Mouse (Mus musculus): ENCODE measurements around the gene Optn. TPM values are rescaled to one million over a fixed set of nuclear protein-coding genes. Genes with fewer than 3 reads are reported as not detected.

The Optn gene
- polyA plus RNA-seq, 1 experiment from 2014 or later: 7.1 TPM

GRCm38 (mm10) chr2:5047016-5047415, 16.8 kb downstream of the Optn start:
- no peaks in the 10 kb centered on the region for H3K9me3 ChIP-seq (replicated peaks)
- WGBS: 82% methylated on average over 2 of the region's 2 CpGs
- no peak for DNase-seq (ENCODE audit: low spot score)
- H3K36me3 ChIP-seq: peaks cover 5% of the 10 kb centered on the region; the same call in 1 of the 2 replicates
- H3K4me3 ChIP-seq: no peak overlapping the region
- H3K27me3 ChIP-seq (ENCODE audit: low read depth, poor library complexity, severe bottlenecking): no peaks in the 10 kb centered on the region
- H3K27ac ChIP-seq: no peak overlapping the region
- peaks cover 47% of the 10 kb centered on the region for H3K4me1 ChIP-seq

- Histone ChIP-seq H3K4me3 (peak overlapping the region; percentile 25), H3K27ac (peak overlapping the region; percentile 78), H3K9me3 (replicated peaks) (no peaks in the 10 kb centered on the region), H3K4me1 (peaks cover 47% of the 10 kb centered on the region), H3K27me3 (ENCODE audit: low read depth, poor library complexity, severe bottlenecking) (no peaks in the 10 kb centered on the region), H3K36me3 (0 out of 2 replicates have a peak, but pooled peaks cover 3% of the 10 kb centered on the region)
- 14% methylated on average over 13 of the region's 13 CpGs for WGBS
- peak; percentile 82 for DNase-seq (ENCODE audit: low spot score)
Observed at GRCm38 (mm10) chr2:5045269-5045965, 18.4 kb downstream of the Optn start.

- H3K4me3 ChIP-seq: no peak overlapping the region
- DNase-seq (ENCODE audit: low spot score): no peak
- H3K4me1 ChIP-seq: peaks cover 43% of the 10 kb centered on the region
- peak overlapping the region; percentile 46 for H3K27ac ChIP-seq
- H3K9me3 ChIP-seq (replicated peaks): no peaks in the 10 kb centered on the region
- H3K27me3 ChIP-seq (ENCODE audit: low read depth, poor library complexity, severe bottlenecking): no peaks in the 10 kb centered on the region
- 23% methylated on average over 3 of the region's 3 CpGs for WGBS
- 0 out of 2 replicates have a peak, but pooled peaks cover 3% of the 10 kb centered on the region for H3K36me3 ChIP-seq
Observed at GRCm38 (mm10) chr2:5044321-5044720, 19.5 kb downstream of the Optn start.

- Histone ChIP-seq H3K9me3 (replicated peaks) (no peaks in the 10 kb centered on the region), H3K27ac (no peak overlapping the region), H3K27me3 (ENCODE audit: low read depth, poor library complexity, severe bottlenecking) (no peaks in the 10 kb centered on the region), H3K4me3 (no peak overlapping the region), H3K36me3 (0 out of 2 replicates have a peak, but pooled peaks cover under 1% of the 10 kb centered on the region), H3K4me1 (peaks cover 43% of the 10 kb centered on the region)
- DNase-seq (ENCODE audit: low spot score): no peak
- 83% methylated on average over 2 of the region's 2 CpGs for WGBS
Observed at GRCm38 (mm10) chr2:5043476-5043761, 20.4 kb downstream of the Optn start.

- no peak for DNase-seq (ENCODE audit: low spot score)
- no peak overlapping the region for H3K27ac ChIP-seq
- H3K27me3 ChIP-seq (ENCODE audit: low read depth, poor library complexity, severe bottlenecking): no peaks in the 10 kb centered on the region
- H3K9me3 ChIP-seq (replicated peaks): no peaks in the 10 kb centered on the region
- H3K36me3 ChIP-seq: no peaks in the 10 kb centered on the region
- H3K4me1 ChIP-seq: peaks cover 43% of the 10 kb centered on the region
- H3K4me3 ChIP-seq: no peak overlapping the region
- 74% methylated on average over 11 of the region's 11 CpGs for WGBS
Observed at GRCm38 (mm10) chr2:5042616-5043475, 21.0 kb downstream of the Optn start.

- no peak overlapping the region for H3K4me3 ChIP-seq
- DNase-seq (ENCODE audit: low spot score): no peak
- 89% methylated on average over 5 of the region's 5 CpGs for WGBS
- H3K27ac ChIP-seq: no peak overlapping the region
- H3K9me3 ChIP-seq (replicated peaks): no peaks in the 10 kb centered on the region
- H3K27me3 ChIP-seq (ENCODE audit: low read depth, poor library complexity, severe bottlenecking): no peaks in the 10 kb centered on the region
- peaks cover 35% of the 10 kb centered on the region for H3K4me1 ChIP-seq
- no peaks in the 10 kb centered on the region for H3K36me3 ChIP-seq
Observed at GRCm38 (mm10) chr2:5041854-5042253, 22.0 kb downstream of the Optn start.

GRCm38 (mm10) chr2:5040281-5041161, 23.3 kb downstream of the Optn start:
- H3K4me3 ChIP-seq: no peak overlapping the region
- 89% methylated on average over 12 of the region's 12 CpGs for WGBS
- H3K27me3 ChIP-seq (ENCODE audit: low read depth, poor library complexity, severe bottlenecking): no peaks in the 10 kb centered on the region
- H3K36me3 ChIP-seq: no peaks in the 10 kb centered on the region
- DNase-seq (ENCODE audit: low spot score): no peak
- no peak overlapping the region for H3K27ac ChIP-seq
- no peaks in the 10 kb centered on the region for H3K9me3 ChIP-seq (replicated peaks)
- H3K4me1 ChIP-seq: peaks cover 23% of the 10 kb centered on the region

- H3K9me3 ChIP-seq (replicated peaks): no peaks in the 10 kb centered on the region
- DNase-seq (ENCODE audit: low spot score): no peak
- peaks cover 13% of the 10 kb centered on the region for H3K4me1 ChIP-seq
- no peak overlapping the region for H3K4me3 ChIP-seq
- H3K27me3 ChIP-seq (ENCODE audit: low read depth, poor library complexity, severe bottlenecking): no peaks in the 10 kb centered on the region
- no peak overlapping the region for H3K27ac ChIP-seq
- 90% methylated on average over 13 of the region's 13 CpGs for WGBS
- H3K36me3 ChIP-seq: no peaks in the 10 kb centered on the region
Observed at GRCm38 (mm10) chr2:5039350-5040170, 24.3 kb downstream of the Optn start.

GRCm38 (mm10) chr2:5038320-5038719, 25.5 kb downstream of the Optn start:
- no peak for DNase-seq (ENCODE audit: low spot score)
- whole genome bisulfite sequencing: 82% methylated on average over 5 of the region's 5 CpGs
- Histone ChIP-seq H3K27me3 (ENCODE audit: low read depth, poor library complexity, severe bottlenecking) (no peaks in the 10 kb centered on the region), H3K36me3 (no peaks in the 10 kb centered on the region), H3K4me1 (peaks cover 1% of the 10 kb centered on the region), H3K27ac (no peak overlapping the region), H3K4me3 (no peak overlapping the region), H3K9me3 (replicated peaks) (no peaks in the 10 kb centered on the region)

GRCm38 (mm10) chr2:5037390-5037789, 26.5 kb downstream of the Optn start:
- H3K36me3 ChIP-seq: no peaks in the 10 kb centered on the region
- H3K4me3 ChIP-seq: no peak overlapping the region
- no peaks in the 10 kb centered on the region for H3K9me3 ChIP-seq (replicated peaks)
- no peaks in the 10 kb centered on the region for H3K27me3 ChIP-seq (ENCODE audit: low read depth, poor library complexity, severe bottlenecking)
- no peak overlapping the region for H3K27ac ChIP-seq
- 77% methylated on average over 3 of the region's 3 CpGs for WGBS
- H3K4me1 ChIP-seq: no peaks in the 10 kb centered on the region
- no peak for DNase-seq (ENCODE audit: low spot score)

- Histone ChIP-seq H3K4me3 (no peak overlapping the region), H3K36me3 (no peaks in the 10 kb centered on the region), H3K9me3 (replicated peaks) (no peaks in the 10 kb centered on the region), H3K27ac (no peak overlapping the region), H3K4me1 (no peaks in the 10 kb centered on the region), H3K27me3 (ENCODE audit: low read depth, poor library complexity, severe bottlenecking) (no peaks in the 10 kb centered on the region)
- WGBS: 94% methylated on average over 10 of the region's 10 CpGs
- no peak for DNase-seq (ENCODE audit: low spot score)
Observed at GRCm38 (mm10) chr2:5036411-5037076, 27.3 kb downstream of the Optn start.

- H3K36me3 ChIP-seq: no peaks in the 10 kb centered on the region
- H3K4me1 ChIP-seq: no peaks in the 10 kb centered on the region
- no peaks in the 10 kb centered on the region for H3K9me3 ChIP-seq (replicated peaks)
- no peak overlapping the region for H3K27ac ChIP-seq
- no peak for DNase-seq (ENCODE audit: low spot score)
- WGBS: 84% methylated on average over 9 of the region's 9 CpGs
- H3K4me3 ChIP-seq: no peak overlapping the region
- no peaks in the 10 kb centered on the region for H3K27me3 ChIP-seq (ENCODE audit: low read depth, poor library complexity, severe bottlenecking)
Observed at GRCm38 (mm10) chr2:5035241-5035640, 28.6 kb downstream of the Optn start.
